Mouse (Mus musculus) E14TG2a.4 (cell line): ENCODE results near the gene B4galt1.

ENCODE experiments used
- CTCF ChIP-seq: conservative IDR thresholded peaks from 2 replicates; pipeline ENCODE4 v1.5.1; 2014; ENCODE audit warnings: low read length
- NANOG ChIP-seq: IDR thresholded peaks from 2 replicates; pipeline ENCODE4 v1.6.1; 2014; ENCODE audit warnings: borderline replicate concordance, low read length, mixed read lengths

- TF ChIP-seq CTCF = no peak
- peak; percentile 76; the same call in 1 of the 2 replicates for TF ChIP-seq NANOG
These were observed 16.1 kb downstream of the B4galt1 start for GRCm38 (mm10) chr4:40837451-40838285.
